Mouse (Mus musculus) myocyte (in vitro differentiated cells): ENCODE data around the gene Gm47841. TPM values are rescaled to one million over a fixed set of nuclear protein-coding genes. Genes with fewer than 3 reads are reported as not detected.

Experiments used
- H3K27me3 ChIP-seq: one replicate; pipeline ENCODE4 v1.6.1; 2011; ENCODE audit not compliant: control insufficient read depth, insufficient read depth, insufficient read length
- H3K36me3 ChIP-seq: one replicate; pipeline ENCODE4 v1.6.1; 2011; ENCODE audit not compliant: control insufficient read depth, insufficient read depth
- H3K4me2 ChIP-seq: one replicate; pipeline ENCODE4 v1.6.1; 2011; ENCODE audit warnings: low read depth, control low read depth
- H3K4me3 ChIP-seq: one replicate; pipeline ENCODE4 v1.5.1; 2011; ENCODE audit warnings: mild to moderate bottlenecking, control low read depth, moderate library complexity
- H3K79me2 ChIP-seq: one replicate; pipeline ENCODE4 v1.6.1; 2011; ENCODE audit not compliant: control insufficient read depth, insufficient read depth
- H3ac ChIP-seq: one replicate; pipeline ENCODE4 v1.6.1; 2011; ENCODE audit not compliant: control insufficient read depth, insufficient read length
- CEBPB ChIP-seq: IDR thresholded peaks from 2 replicates; pipeline ENCODE4 v1.6.1; 2011; ENCODE audit warnings: mild to moderate bottlenecking, moderate library complexity; ENCODE audit not compliant: poor library complexity, insufficient read depth, severe bottlenecking
- E2F4 ChIP-seq: IDR thresholded peaks from one replicate; pipeline ENCODE4 v1.6.1; 2011; ENCODE audit warnings: mild to moderate bottlenecking, control low read depth, moderate library complexity; ENCODE audit not compliant: insufficient read depth
- MAX ChIP-seq: IDR thresholded peaks from one replicate; pipeline ENCODE4 v1.6.1; 2011; ENCODE audit warnings: low read depth, mild to moderate bottlenecking, control low read depth
- MYOD1 ChIP-seq, 3 experiments: IDR thresholded peaks; one replicate each; pipeline ENCODE4 v1.6.1; 2011; ENCODE audit warnings: control low read depth in 2 of 3, low read depth in 2 of 3, mild to moderate bottlenecking in 2 of 3, moderate library complexity in 1 of 3; ENCODE audit not compliant: insufficient read length in 2 of 3, control insufficient read depth in 1 of 3
- MYOG ChIP-seq, 3 experiments: IDR thresholded peaks; one replicate each; pipeline ENCODE4 v1.6.1; 2011; ENCODE audit warnings: control low read depth in 2 of 3, low read depth in 2 of 3, mild to moderate bottlenecking in 2 of 3; ENCODE audit not compliant: insufficient read length in 2 of 3, control insufficient read depth in 1 of 3, insufficient read depth in 1 of 3
- POLR2A ChIP-seq: IDR thresholded peaks from one replicate; pipeline ENCODE4 v1.6.1; 2011; ENCODE audit warnings: low read depth, mild to moderate bottlenecking, control low read depth, moderate library complexity; ENCODE audit not compliant: insufficient read length
- POLR2AphosphoS2 ChIP-seq: IDR thresholded peaks from one replicate; pipeline ENCODE4 v1.6.1; 2011; ENCODE audit warnings: low read depth, control low read depth; ENCODE audit not compliant: insufficient read length
- REST ChIP-seq: IDR thresholded peaks from one replicate; pipeline ENCODE4 v1.6.1; 2011; ENCODE audit warnings: mild to moderate bottlenecking, control low read depth, moderate library complexity; ENCODE audit not compliant: insufficient read depth, insufficient read length
- SRF ChIP-seq: IDR thresholded peaks from one replicate; pipeline ENCODE4 v1.6.1; 2011; ENCODE audit warnings: low read depth; ENCODE audit not compliant: control insufficient read depth, insufficient read length
- TCF12 ChIP-seq: IDR thresholded peaks from one replicate; pipeline ENCODE4 v1.6.1; 2011; ENCODE audit warnings: mild to moderate bottlenecking, control low read depth; ENCODE audit not compliant: poor library complexity, insufficient read depth, severe bottlenecking
- TCF3 ChIP-seq: IDR thresholded peaks from one replicate; pipeline ENCODE4 v1.6.1; 2011; ENCODE audit warnings: low read depth, control low read depth; ENCODE audit not compliant: insufficient read length
- USF1 ChIP-seq: IDR thresholded peaks from one replicate; pipeline ENCODE4 v1.6.1; 2011; ENCODE audit warnings: low read depth, mild to moderate bottlenecking, control low read depth, moderate library complexity
- polyA plus RNA-seq: library from polyadenylated mRNA; unstranded; fragments of >200 nt; fragmentation: generic; extraction: Trizol; gene quantifications from one replicate; pipeline ENCODE4 v1.2.1, GENCODE M21; 2012; ENCODE audit warnings: missing spikeins

Gene Gm47841
- polyA plus RNA-seq, 1 experiment = not detected

DNA sequence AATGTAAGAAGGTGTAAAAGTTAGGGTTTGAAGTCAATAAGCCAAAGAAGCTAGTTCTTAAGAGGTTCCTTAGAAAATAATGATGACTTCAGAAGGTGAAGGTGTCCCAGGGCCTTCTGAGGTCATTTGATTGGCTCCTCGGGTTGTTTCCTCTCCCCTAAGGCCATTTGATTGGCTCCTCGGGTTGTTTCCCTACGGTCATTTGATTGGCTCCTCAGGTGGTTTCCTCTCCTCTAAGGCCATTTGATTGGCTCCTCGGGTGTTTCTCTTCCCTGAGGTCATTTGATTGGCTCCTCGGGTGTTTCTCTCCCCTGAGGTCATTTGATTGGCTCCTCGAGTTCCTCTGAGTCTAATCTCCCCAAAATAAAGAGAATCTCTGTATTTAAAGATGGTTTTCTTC is 35.8 kb downstream of the Gm47841 start:
- Histone ChIP-seq H3K4me3 (no peak overlapping the region), H3ac (no peak overlapping the region), H3K27me3 (peaks cover 53% of the 10 kb centered on the region)

GRCm38 (mm10) chr15:101008386-101009010 is 38.7 kb downstream of the Gm47841 start:
- no peak overlapping the region for H3ac ChIP-seq
- TF ChIP-seq POLR2A (no peak), TCF12 (no peak), MYOG (IDR thresholded peaks at IDR 0.05; ENCODE audit: control insufficient read depth in 1 of 3, insufficient read depth in 1 of 3, insufficient read length in 2 of 3, low read depth in 2 of 3) (no peak), POLR2AphosphoS2 (no peak), USF1 (no peak), MAX (no peak), E2F4 (no peak), SRF (no peak), CEBPB (no peak), MYOD1 (IDR thresholded peaks at IDR 0.05; ENCODE audit: control insufficient read depth in 1 of 3, insufficient read length in 2 of 3, low read depth in 2 of 3) (no peak), REST (no peak), TCF3 (no peak)
- H3K27me3 ChIP-seq = peaks cover 36% of the 10 kb centered on the region
- H3K4me3 ChIP-seq = no peak overlapping the region
- no peaks in the 10 kb centered on the region for H3K79me2 ChIP-seq
- no peak overlapping the region for H3K4me2 ChIP-seq
- no peaks in the 10 kb centered on the region for H3K36me3 ChIP-seq

More for the DNA sequence above, 35.8 kb downstream of the Gm47841 start:
- TF ChIP-seq MYOD1 (IDR thresholded peaks at IDR 0.05; ENCODE audit: control insufficient read depth in 1 of 3, insufficient read length in 2 of 3, low read depth in 2 of 3) (no peak), MAX (no peak), REST (no peak), POLR2AphosphoS2 (no peak), CEBPB (no peak), USF1 (no peak), POLR2A (no peak), TCF3 (no peak), TCF12 (no peak), E2F4 (no peak), SRF (no peak), MYOG (IDR thresholded peaks at IDR 0.05; ENCODE audit: control insufficient read depth in 1 of 3, insufficient read depth in 1 of 3, insufficient read length in 2 of 3, low read depth in 2 of 3) (no peak)
- H3K36me3 ChIP-seq = no peaks in the 10 kb centered on the region
- no peak overlapping the region for H3K4me2 ChIP-seq
- H3K79me2 ChIP-seq = no peaks in the 10 kb centered on the region

DNA sequence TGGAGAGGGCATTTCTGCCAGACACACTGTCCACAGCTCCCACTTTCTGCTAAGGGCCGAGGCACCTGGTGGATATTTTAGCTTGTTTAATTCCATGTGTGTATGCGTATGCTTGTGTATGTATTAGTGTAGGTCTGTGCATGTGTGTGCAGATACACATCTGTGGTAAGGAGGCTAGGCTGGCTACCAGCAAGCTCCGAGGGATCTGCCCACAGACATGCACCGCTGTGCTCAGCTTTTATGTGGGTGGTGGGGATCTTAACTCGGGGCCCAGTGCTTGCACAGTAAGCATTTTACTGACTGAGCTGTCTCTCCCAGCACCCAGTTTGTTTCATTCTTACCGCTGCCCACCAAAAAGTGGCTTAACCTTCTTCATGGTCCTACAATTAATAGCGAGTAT is 40.0 kb downstream of the Gm47841 start:
- no peak overlapping the region for H3ac ChIP-seq
- H3K79me2 ChIP-seq = no peaks in the 10 kb centered on the region
- no peak overlapping the region for H3K4me3 ChIP-seq
- peak overlapping the region; percentile 44 for H3K4me2 ChIP-seq
- no peak for TF ChIP-seq SRF
- TF ChIP-seq TCF3 = no peak
- no peak for TF ChIP-seq MYOD1 (IDR thresholded peaks at IDR 0.05; ENCODE audit: control insufficient read depth in 1 of 3, insufficient read length in 2 of 3, low read depth in 2 of 3)
- TF ChIP-seq POLR2AphosphoS2 = no peak
- no peak for TF ChIP-seq REST
- no peak for TF ChIP-seq CEBPB
- no peak for TF ChIP-seq E2F4
- no peak for TF ChIP-seq MYOG (IDR thresholded peaks at IDR 0.05; ENCODE audit: control insufficient read depth in 1 of 3, insufficient read depth in 1 of 3, insufficient read length in 2 of 3, low read depth in 2 of 3)
- no peak for TF ChIP-seq TCF12
- TF ChIP-seq POLR2A = no peak
- TF ChIP-seq USF1 = no peak
- no peak for TF ChIP-seq MAX
- H3K36me3 ChIP-seq = no peaks in the 10 kb centered on the region
- peaks cover 32% of the 10 kb centered on the region for H3K27me3 ChIP-seq

GRCm38 (mm10) chr15:101006251-101007040 is 40.8 kb downstream of the Gm47841 start:
- TF ChIP-seq MYOG (IDR thresholded peaks at IDR 0.05; ENCODE audit: control insufficient read depth in 1 of 3, insufficient read depth in 1 of 3, insufficient read length in 2 of 3, low read depth in 2 of 3) = no peak
- TF ChIP-seq TCF3 = no peak
- no peak for TF ChIP-seq E2F4
- no peak for TF ChIP-seq REST
- TF ChIP-seq TCF12 = no peak
- TF ChIP-seq POLR2AphosphoS2 = no peak
- no peak for TF ChIP-seq SRF
- TF ChIP-seq CEBPB = no peak
- no peak for TF ChIP-seq MYOD1 (IDR thresholded peaks at IDR 0.05; ENCODE audit: control insufficient read depth in 1 of 3, insufficient read length in 2 of 3, low read depth in 2 of 3)
- TF ChIP-seq MAX = no peak
- TF ChIP-seq POLR2A = no peak
- no peak for TF ChIP-seq USF1
- Histone ChIP-seq H3K36me3 (no peaks in the 10 kb centered on the region), H3K27me3 (peaks cover 32% of the 10 kb centered on the region), H3K4me3 (no peak overlapping the region), H3ac (no peak overlapping the region), H3K79me2 (no peaks in the 10 kb centered on the region), H3K4me2 (peak overlapping the region; percentile 44)
